Mouse (Mus musculus) central nervous system, embryonic 11.5 days (tissue): ENCODE results near the gene Rnf26. TPM values are rescaled to one million over a fixed set of nuclear protein-coding genes. Genes with fewer than 3 reads are reported as not detected.

ENCODE experiments used
- polyA plus RNA-seq: library from polyadenylated mRNA; depleted of rRNA; stranded (reverse); fragments of >200 nt; gene quantifications from 2 replicates; pipeline ENCODE4 v1.2.3, GENCODE M21; 2012; rRNA removed

The Rnf26 gene
- 46.4 and 52.6 TPM in 2 replicates for polyA plus RNA-seq

GRCm38 (mm10) chr9:44113105-44113789 lies at the start of gene Rnf26, which contains the start of gene Gm49380:
Rnf26 (minus strand) TSS chr9:44113517.
Gm49380 (minus strand) TSS chr9:44113500.

GRCm38 (mm10) chr9:44134101-44134850 lies 21.0 kb upstream of the Rnf26 start, which contains the start of gene Mcam:
Mcam (plus strand) TSS chr9:44134469.

DNA sequence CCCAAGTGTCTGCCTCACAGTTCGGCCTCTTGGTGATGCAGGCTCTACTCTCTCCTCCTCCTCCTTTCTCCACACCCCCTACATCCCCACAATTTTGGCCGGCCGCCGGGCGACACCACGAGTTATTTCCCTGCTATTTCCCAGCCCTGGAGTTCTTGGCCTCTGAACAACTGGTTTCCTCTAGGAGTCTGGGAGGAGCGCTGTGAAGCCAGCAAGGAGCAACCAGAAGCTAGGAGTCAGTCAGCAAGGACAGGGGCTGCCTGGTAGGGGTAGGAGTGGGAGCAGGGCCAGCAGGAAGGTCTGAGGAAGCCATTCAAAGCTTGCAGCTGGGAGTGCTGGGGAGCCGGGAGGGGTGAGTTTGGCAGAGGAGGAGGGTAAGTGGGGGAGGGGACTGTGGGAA lies 6.2 kb downstream of the Rnf26 start, which contains the start of gene C1qtnf5:
C1qtnf5 (plus strand) TSS at position 136 of the 400 bp plus-strand sequence.

GRCm38 (mm10) chr9:44101490-44101889 lies 11.8 kb downstream of the Rnf26 start, which contains the start of gene Mfrp:
Mfrp (plus strand) TSS chr9:44101729.

DNA sequence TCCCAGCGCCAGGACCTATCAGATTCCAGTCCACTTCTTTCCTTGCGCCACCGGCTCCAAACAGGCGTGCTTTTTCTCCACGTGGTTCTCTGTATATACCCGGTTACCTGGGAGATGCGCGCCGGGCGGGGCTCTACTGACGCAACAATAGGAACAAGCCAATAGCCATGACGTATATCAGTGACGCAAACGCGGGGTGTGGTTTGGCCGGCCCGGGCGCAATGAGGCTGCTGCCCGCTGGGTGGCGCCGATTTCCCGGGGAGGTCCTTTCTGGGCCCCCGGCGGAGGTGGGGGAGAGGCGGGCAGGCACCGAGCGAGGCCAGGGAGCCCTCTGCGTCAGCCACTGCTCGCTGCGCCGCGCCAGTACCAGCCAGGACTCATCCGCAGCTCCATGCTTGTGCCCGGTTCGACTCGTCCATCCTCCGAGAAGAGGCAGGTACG lies 46.5 kb downstream of the Rnf26 start, which contains the start of gene Usp2:
Usp2 (plus strand) TSS at position 237 of the 441 bp plus-strand sequence.

Other genes with a start within 250 kb of the Rnf26 start
- 0.28 and 2.0 TPM in 2 replicates for gene Thy1, start 70.1 kb downstream of the Rnf26 start, polyA plus RNA-seq
- gene Usp2, start 46.5 kb downstream of the Rnf26 start, polyA plus RNA-seq: 2.6 and 2.8 TPM in 2 replicates
- 0.17 and 0.26 TPM in 2 replicates for gene Mfrp, start 11.8 kb downstream of the Rnf26 start, polyA plus RNA-seq
- 0.67 and 1.6 TPM in 2 replicates for gene C1qtnf5, start 6.3 kb downstream of the Rnf26 start, polyA plus RNA-seq
- gene Gm49380, start within 50 bp of the Rnf26 start, polyA plus RNA-seq: 0.31 and 0.55 TPM in 2 replicates
- gene Mcam, start 21.0 kb upstream of the Rnf26 start, polyA plus RNA-seq: 22.7 and 32.7 TPM in 2 replicates
- 19.7 and 24.1 TPM in 2 replicates for gene Cbl, start 120.5 kb upstream of the Rnf26 start, polyA plus RNA-seq
- 0.05 and 0.14 TPM in 2 replicates for gene Ccdc153, start 127.2 kb upstream of the Rnf26 start, polyA plus RNA-seq
- gene Pdzd3, start 138.0 kb upstream of the Rnf26 start, polyA plus RNA-seq: 0.20 and 0.31 TPM in 2 replicates
- gene Nlrx1, start 155.1 kb upstream of the Rnf26 start, polyA plus RNA-seq: 2.0 and 2.4 TPM in 2 replicates
- 19.3 and 19.5 TPM in 2 replicates for gene Abcg4, start 175.1 kb upstream of the Rnf26 start, polyA plus RNA-seq
- 38.6 and 43.6 TPM in 2 replicates for gene Hinfp, start 192.2 kb upstream of the Rnf26 start, polyA plus RNA-seq
- gene C2cd2l, start 206.8 kb upstream of the Rnf26 start, polyA plus RNA-seq: 19.9 and 22.4 TPM in 2 replicates
- 20.6 and 44.7 TPM in 2 replicates for gene Dpagt1, start 212.5 kb upstream of the Rnf26 start, polyA plus RNA-seq
- 292 and 369 TPM in 2 replicates for gene H2afx, start 221.2 kb upstream of the Rnf26 start, polyA plus RNA-seq
- 111 and 135 TPM in 2 replicates for gene Hmbs, start 230.7 kb upstream of the Rnf26 start, polyA plus RNA-seq
- 24.8 and 28.6 TPM in 2 replicates for gene Vps11, start 248.2 kb upstream of the Rnf26 start, polyA plus RNA-seq